Mouse (Mus musculus) A20 (cell line): ENCODE results near the gene Gm20388.
"Not testable (repeated sequence)": the region's sequence is repeated elsewhere in the genome, so short reads cannot be mapped to it uniquely, and the experiment has no call there.

ENCODE experiments used
- DNase-seq: peaks from one replicate; pipeline ENCODE4 v3.0.0-alpha.2; 2011; ENCODE audit warnings: low read depth, low spot score

The Gm20388 gene

DNA sequence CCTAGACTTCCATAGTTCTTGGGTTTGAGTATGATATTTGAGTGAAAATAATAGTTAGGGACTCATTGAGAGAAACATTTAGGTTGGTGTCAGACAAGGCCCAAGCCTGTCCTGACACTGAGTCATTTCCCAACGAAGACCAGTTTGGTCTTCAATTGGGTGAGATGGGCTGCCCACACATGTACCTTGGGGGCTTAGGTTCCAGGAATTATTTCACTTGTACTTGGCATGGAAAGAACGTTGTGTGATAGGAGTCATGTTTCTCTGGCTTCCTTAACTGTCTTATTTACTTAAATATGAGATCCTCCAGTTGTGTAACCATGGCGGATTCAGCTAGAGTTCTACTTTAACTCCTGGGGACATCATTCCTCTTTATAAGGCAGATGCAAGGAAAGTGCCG lies 3553.0 kb downstream of the Gm20388 start:
- no peak for DNase-seq

DNA sequence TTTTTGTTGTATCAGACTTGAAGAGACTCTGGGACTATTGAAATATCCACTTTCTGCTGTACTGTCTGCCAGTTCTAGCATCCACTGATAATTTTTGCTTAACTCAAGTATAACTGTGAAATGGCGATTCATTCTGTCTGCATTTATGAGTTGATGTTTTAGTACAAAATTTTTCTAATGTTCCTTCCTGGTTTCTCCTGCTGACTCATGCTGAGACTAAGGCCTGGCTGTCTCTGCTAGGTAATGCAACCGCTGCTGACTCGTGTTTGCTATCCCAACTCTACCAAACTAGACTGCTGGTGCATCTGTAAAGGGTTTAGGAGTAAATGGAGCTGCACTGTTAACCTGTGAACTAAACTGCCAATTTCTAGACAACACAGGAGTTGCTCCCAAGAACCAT lies 3556.8 kb downstream of the Gm20388 start:
- peak; percentile 19 for DNase-seq

DNA sequence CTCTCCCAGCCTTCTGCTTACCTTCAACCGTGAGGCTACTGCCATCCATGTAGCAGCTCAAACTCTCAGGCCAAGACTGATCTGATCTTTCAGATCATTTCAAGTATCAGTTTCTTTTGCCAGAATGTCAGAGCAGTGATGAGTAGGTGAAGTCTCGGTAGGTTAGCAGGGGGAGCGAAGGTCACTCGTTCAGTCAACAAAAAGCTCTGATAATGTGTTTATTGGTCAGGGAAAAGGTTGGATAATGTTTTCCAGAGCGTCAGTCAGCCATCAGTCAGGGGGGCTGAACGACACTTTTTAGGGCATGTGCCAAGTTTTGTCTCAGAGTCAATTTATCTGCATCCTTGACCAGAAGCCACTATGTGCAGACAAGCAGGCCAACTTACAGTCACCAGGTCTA lies 3562.3 kb downstream of the Gm20388 start:
- DNase-seq = not testable (repeated sequence)

- DNase-seq = peak; percentile 82
These were observed 3563.9 kb downstream of the Gm20388 start for GRCm38 (mm10) chr8:123474549-123474948.

GRCm38 (mm10) chr8:123476911-123477736 lies 3566.5 kb downstream of the Gm20388 start:
- DNase-seq = peak; percentile 57

- peak; percentile 96 for DNase-seq
These were observed 3567.2 kb downstream of the Gm20388 start, which contains the start of gene Afg3l1 for GRCm38 (mm10) chr8:123477737-123478258. Gene Afg3l1, plus strand, starts transcription at chr8:123477903.

GRCm38 (mm10) chr8:123478456-123479218 lies 3568.0 kb downstream of the Gm20388 start:
- DNase-seq = peak; percentile 59

DNA sequence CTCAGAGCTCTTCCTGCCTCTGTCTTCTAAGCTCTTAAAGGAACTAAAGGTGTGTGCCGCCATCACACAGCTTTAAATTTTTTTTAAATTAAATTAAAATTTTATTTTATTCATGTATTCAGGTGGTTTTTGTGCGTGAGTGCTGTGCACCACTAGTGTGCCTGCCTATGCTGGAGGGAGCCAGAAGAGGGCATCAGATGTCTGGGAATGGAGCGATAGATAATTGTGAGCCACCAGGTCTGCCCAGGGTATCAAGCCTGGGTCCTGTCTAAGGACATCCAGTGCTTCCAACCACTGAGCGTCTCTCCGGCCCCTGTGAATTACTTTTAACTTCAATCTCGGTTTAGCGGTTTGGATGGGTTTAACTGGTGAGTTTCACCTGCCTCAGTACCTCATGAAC lies 3572.0 kb downstream of the Gm20388 start:
- peak; percentile 35 for DNase-seq

DNA sequence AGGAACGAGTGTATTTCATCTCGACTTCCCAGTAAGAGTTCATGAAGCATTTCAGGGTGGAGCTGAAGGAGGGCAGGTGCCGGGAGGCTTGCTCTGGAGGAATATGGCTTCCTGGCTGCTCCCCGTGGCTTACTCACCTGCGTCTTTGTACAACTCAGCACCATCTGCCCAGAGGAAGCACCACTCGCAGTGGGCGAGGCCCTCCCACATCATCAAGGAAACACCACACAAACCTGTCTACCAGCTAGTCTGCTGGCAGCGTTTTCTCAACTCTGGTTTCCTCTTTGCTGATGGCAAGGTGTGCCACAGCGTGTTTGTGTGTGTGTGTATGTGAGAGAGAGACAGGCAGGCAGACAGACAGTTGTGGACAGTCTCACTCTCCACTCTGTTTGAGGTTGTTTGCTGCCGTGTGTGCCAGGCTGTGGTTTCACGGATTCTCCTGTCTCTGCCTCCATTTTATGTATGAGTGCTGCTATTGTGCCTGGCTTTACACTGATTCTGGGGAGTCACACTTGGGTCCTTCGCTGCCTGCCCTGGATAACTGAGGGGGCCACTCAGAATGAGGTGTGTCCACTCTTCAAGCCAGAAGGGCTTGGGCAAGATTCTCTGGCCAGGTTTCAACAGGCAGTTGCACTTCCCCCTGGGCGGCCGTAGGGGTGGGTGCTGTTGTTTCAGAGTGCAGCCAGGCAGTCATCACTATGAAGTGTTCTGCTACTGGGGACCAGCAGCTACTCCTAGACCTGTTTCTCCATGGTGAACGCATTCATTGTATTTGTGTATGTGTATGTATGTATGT lies 3580.8 kb downstream of the Gm20388 start:
- no peak for DNase-seq

DNA sequence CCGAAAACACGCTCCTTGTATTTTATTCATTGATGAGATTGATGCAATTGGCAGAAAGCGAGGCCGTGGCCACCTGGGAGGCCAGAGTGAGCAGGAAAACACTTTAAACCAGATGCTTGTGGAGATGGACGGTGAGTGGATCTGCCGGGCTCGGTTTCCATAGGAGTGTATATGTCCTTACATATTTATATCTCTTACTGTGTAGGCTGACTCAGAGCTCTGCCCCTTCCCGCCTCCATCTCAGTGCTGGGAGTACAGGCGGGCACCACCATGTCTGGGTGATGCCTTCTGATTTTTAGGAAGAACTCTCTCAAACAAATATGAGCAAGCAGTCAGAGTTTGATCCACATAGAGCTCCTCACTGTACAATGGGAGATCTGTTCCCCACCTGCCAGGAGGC lies 3582.3 kb downstream of the Gm20388 start:
- DNase-seq = no peak

DNA sequence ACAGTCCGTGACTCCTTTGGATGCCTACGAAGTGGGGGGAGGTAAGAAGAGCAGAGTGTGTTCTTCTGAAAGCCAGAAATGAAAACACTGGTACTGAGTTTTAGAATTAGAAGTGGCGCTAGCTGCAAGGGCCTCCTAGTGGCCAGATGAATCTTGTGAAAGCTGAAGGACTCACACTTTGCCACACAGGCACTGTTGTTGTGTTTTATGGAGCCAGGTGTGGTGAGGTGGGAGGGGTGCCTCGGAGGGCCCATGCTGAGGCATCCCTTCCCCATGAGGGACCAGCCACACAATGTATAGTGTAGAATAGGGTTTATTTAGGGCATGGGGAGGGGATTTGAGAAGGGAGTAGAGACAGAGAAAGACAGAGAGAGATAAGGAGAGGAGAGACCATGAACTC lies 3587.1 kb downstream of the Gm20388 start:
- no peak for DNase-seq

- DNase-seq = no peak
These were observed 3588.3 kb downstream of the Gm20388 start for GRCm38 (mm10) chr8:123498963-123499362.

DNA sequence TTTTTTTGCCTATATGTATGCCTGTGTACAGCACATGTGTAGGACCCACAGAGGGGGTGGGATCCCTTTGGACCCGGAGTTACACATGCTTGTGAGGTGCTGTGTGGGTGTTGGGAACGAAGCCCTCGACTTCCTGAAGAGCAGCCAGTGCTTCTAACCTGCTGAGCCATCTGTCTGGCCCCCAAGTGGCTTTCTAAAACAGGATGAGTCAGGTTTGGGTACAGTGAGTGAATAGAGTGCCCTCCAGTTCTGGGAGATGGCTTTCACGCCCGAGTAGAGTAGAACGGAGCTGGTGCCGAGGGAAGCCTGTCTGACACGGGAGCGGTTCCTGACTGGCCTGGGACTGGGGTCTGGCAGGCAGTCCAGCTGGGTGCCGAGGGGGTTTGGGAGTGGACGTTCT lies 3588.9 kb downstream of the Gm20388 start:
- no peak for DNase-seq

- DNase-seq = no peak
These were observed 3591.6 kb downstream of the Gm20388 start for GRCm38 (mm10) chr8:123502192-123502591.

GRCm38 (mm10) chr8:123503801-123504467 lies 3593.3 kb downstream of the Gm20388 start:
- peak; percentile 24 for DNase-seq

GRCm38 (mm10) chr8:123504591-123505195 lies 3594.1 kb downstream of the Gm20388 start:
- DNase-seq = no peak

- no peak for DNase-seq
These were observed 3594.6 kb downstream of the Gm20388 start for GRCm38 (mm10) chr8:123505267-123505666.

GRCm38 (mm10) chr8:123505695-123506094 lies 3595.1 kb downstream of the Gm20388 start:
- no peak for DNase-seq

GRCm38 (mm10) chr8:123507153-123507552 lies 3596.5 kb downstream of the Gm20388 start:
- no peak for DNase-seq

- no peak for DNase-seq
These were observed 3600.2 kb downstream of the Gm20388 start for GRCm38 (mm10) chr8:123510819-123511218.

DNA sequence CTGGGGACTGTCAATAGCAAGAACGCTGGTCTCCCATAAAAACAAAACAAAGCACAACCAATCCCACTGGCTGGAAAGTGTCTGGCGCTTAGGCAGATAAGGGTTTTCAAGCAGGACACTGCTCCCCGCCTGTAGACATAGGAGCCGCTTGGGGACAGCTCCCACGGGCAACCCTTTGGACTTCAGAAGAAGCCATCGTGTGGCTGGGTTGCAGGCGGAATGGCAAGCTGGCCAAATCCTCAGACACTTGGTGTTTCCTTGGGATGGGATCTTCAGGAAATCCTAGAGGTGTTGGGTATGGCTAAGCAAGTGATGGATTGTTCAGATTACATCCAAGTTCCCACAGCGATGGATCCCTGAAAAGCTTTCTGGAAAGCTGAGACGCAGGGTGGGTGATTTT lies 3603.5 kb downstream of the Gm20388 start:
- DNase-seq = no peak
